ENCODE assay signal across 28 mouse cellular contexts in the genomic region with DNA sequence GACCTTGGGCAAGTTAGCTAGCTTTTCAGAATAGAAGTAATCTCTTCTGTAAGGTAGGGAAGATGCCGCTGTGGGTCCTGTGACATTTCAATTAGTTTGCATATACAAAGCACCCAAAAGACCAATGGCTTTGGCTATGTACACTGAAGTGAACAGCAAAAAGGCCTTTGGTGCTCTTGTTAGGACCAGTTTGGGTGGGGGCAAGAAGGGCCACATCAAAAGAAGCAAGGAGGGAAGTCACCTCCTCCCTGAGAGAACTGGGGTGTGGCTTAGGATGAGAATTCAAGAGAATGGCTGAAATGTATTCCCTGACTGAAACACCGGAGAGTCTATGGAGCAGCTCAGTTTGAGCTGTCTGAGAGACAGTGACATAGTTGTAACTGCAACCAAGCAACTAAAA. TPM values are rescaled to one million over a fixed set of nuclear protein-coding genes. Genes with fewer than 3 reads are reported as not detected.
DNase-seq lines count a peak whose midpoint lies in the region; ATAC-seq and TF ChIP-seq lines count a peak whose summit lies in the region.
"Had no signal": no experiment of that assay in that cellular context is flagged by ENCODE, and none has a peak within 500 bp of the region (broad histone marks: within the 10 kb centered on the region; RNA-seq: fewer than 3 reads in every experiment).

No protein-coding gene starts in this region.

- no peak overlapping the region for H3K4me2 ChIP-seq in forebrain, embryonic 11.5 days (ENCODE audit: low read depth, low read length, severe bottlenecking)
- H3K4me2 ChIP-seq: embryonic facial prominence, embryonic 13.5 days; embryonic facial prominence, embryonic 15.5 days; forebrain, embryonic 13.5 days; forebrain, embryonic 15.5 days had no signal

- no peaks in the 10 kb centered on the region for H3K9me3 ChIP-seq in forebrain, embryonic 11.5 days (ENCODE audit: control insufficient read depth, low read length)
- H3K9me3 ChIP-seq: embryonic facial prominence, embryonic 13.5 days; embryonic facial prominence, embryonic 15.5 days; forebrain, embryonic 10.5 days; forebrain, embryonic 13.5 days; forebrain, embryonic 15.5 days; G1E had no signal

- H3K9ac ChIP-seq in forebrain, embryonic 11.5 days (ENCODE audit: low read length), result no peak overlapping the region
- H3K9ac ChIP-seq: embryonic facial prominence, embryonic 13.5 days; embryonic facial prominence, embryonic 15.5 days; forebrain, embryonic 13.5 days; forebrain, embryonic 15.5 days; forebrain, postnatal 0 days had no signal

- no peaks in the 10 kb centered on the region for H3K36me3 ChIP-seq in forebrain, embryonic 11.5 days (ENCODE audit: control insufficient read depth, insufficient read depth, low read length)
- H3K36me3 ChIP-seq: embryonic facial prominence, embryonic 13.5 days; embryonic facial prominence, embryonic 15.5 days; forebrain, embryonic 10.5 days; forebrain, embryonic 15.5 days; G1E had no signal

- no peak for DNase-seq in left cerebral cortex, adult 2 months (ENCODE audit: extremely low spot score in 1 of 2, low spot score in 2 of 2)
- DNase-seq in left cerebral cortex, postnatal 25 days (ENCODE audit: low spot score in 2 of 2), result no peak
- DNase-seq in ES-CJ7 (ENCODE audit: low read depth, low spot score), result peak; percentile 79
- peak; percentile 55 for DNase-seq in R1 (ENCODE audit: low read depth, low spot score)
- DNase-seq in ZHBTc4 (ENCODE audit: low read depth, low spot score), result peak; percentile 93
- DNase-seq in forebrain, embryonic 11.5 days (ENCODE audit: low spot score), result no peak
- DNase-seq in right cerebral cortex, postnatal 4 days, result no peak
- DNase-seq: adrenal gland, adult 2 months; adrenal gland, postnatal 10 days; adrenal gland, postnatal 25 days; B cell, adult 2 months; cerebellum, adult 11 months; cerebellum, adult 18-20 months; cerebellum, adult 8-10 months; cerebellum, adult 9-11 months; cerebellum, postnatal 14 days; cerebellum, postnatal 36 days; embryo, embryonic 11 days; forebrain, postnatal 0 days had no signal

- WGBS in forebrain, embryonic 11.5 days, result 69% methylated on average over 2 of the region's 2 CpGs

- peak overlapping the region; percentile 8; the same call in 1 of the 2 replicates for H3K27ac ChIP-seq in left cerebral cortex, adult 2 months
- H3K27ac ChIP-seq in forebrain, embryonic 11.5 days (ENCODE audit: low read depth, low read length), result no peak overlapping the region
- H3K27ac ChIP-seq: embryonic facial prominence, embryonic 13.5 days; embryonic facial prominence, embryonic 15.5 days; forebrain, embryonic 10.5 days; forebrain, embryonic 13.5 days; forebrain, embryonic 15.5 days had no signal

- no peak for TF ChIP-seq CTCF in left cerebral cortex, adult 2 months (IDR thresholded peaks at IDR 0.05)

- H3K4me3 ChIP-seq in left cerebral cortex, adult 2 months, result no peak overlapping the region
- H3K4me3 ChIP-seq in forebrain, embryonic 11.5 days (ENCODE audit: low read depth, low read length), result no peak overlapping the region
- H3K4me3 ChIP-seq: embryonic facial prominence, embryonic 13.5 days; embryonic facial prominence, embryonic 15.5 days; erythroblast, embryonic 14.5 days; forebrain, embryonic 10.5 days; forebrain, embryonic 13.5 days; forebrain, embryonic 15.5 days had no signal

- peaks cover 2% of the 10 kb centered on the region; the same call in 1 of the 2 replicates for H3K4me1 ChIP-seq in forebrain, embryonic 11.5 days (replicated peaks; ENCODE audit: control insufficient read depth, insufficient read depth, low read length)
- H3K4me1 ChIP-seq: embryonic facial prominence, embryonic 15.5 days; forebrain, embryonic 15.5 days had no signal

- intact Hi-C loops in left cerebral cortex, adult 2 months (cut with DNase I), result no loop called here
- intact Hi-C loops in left cerebral cortex, postnatal 25 days (cut with DNase I), result no loop called here

- no peak for ATAC-seq in forebrain, embryonic 11.5 days (replicated peaks; ENCODE audit: low FRiP score)
- ATAC-seq: CD4-positive, CD25-positive, alpha-beta regulatory T cell, adult 4 months; forebrain, embryonic 13.5 days; forebrain, embryonic 15.5 days; forebrain, postnatal 0 days; Patski had no signal

- H3K27me3 ChIP-seq in forebrain, embryonic 11.5 days (ENCODE audit: control insufficient read depth, insufficient read depth, low read length), result no peaks in the 10 kb centered on the region
- H3K27me3 ChIP-seq: embryonic facial prominence, embryonic 13.5 days; embryonic facial prominence, embryonic 15.5 days; forebrain, embryonic 13.5 days; forebrain, embryonic 15.5 days; Patski had no signal

RNA-seq across cellular contexts. Expression of gene Garnl3, which starts 56.5 kb away (rescaled TPM):
- 100 to 1,000 TPM in 1 of 2 experiments, 10 to 100 TPM in 1; 94.7 to 129 TPM for total RNA-seq in left cerebral cortex, adult 2 months (2021)
- 100 to 1,000 TPM; 117 to 125 TPM for total RNA-seq in left cerebral cortex, postnatal 25 days (2021)
- 9.7 and 12.9 TPM in 2 replicates for polyA plus RNA-seq in forebrain, embryonic 11.5 days (2014; fragmentation: Nextera tagmentation; extraction: Ambion mirVana)
- polyA plus RNA-seq: erythroblast, embryonic 14.5 days; G1E had no signal

Comparison
In these comparisons a context has a peak if more than half of its experiments do, and no peak if none do; other contexts are left out.
1. DNase-seq: peak in ES-CJ7 (single experiment), R1 (single experiment) and ZHBTc4 (single experiment); none in left cerebral cortex, adult 2 months (0 of 2), left cerebral cortex, postnatal 25 days (0 of 2), forebrain, embryonic 11.5 days (single experiment) and right cerebral cortex, postnatal 4 days (single experiment).